Mouse (Mus musculus): ENCODE measurements around the gene Chic2.

- TF ChIP-seq ZC3H11A (IDR thresholded peaks at IDR 0.05; ENCODE audit: borderline replicate concordance, low read depth, low read length) (no peak), CHD2 (IDR thresholded peaks at IDR 0.05; ENCODE audit: low read depth, low read length) (no peak; the same call in 1 of the 2 replicates), ZNF384 (IDR thresholded peaks at IDR 0.05; ENCODE audit: low read depth, low read length) (0 out of 2 replicates have a peak, but pooled peaks have one; percentile 25), MAFK (IDR thresholded peaks at IDR 0.05; ENCODE audit: insufficient read depth, low read depth, low read length) (no peak)
Measured at GRCm38 (mm10) chr5:75012771-75013421, 31.7 kb downstream of the Chic2 start.

Measured in ES-E14 (cell line).